ENCODE assay signal across 26 mouse cellular contexts in genomic region chr7:78483729-78484128, GRCm38 (mm10).
DNase-seq lines count a peak whose midpoint lies in the region; ATAC-seq and TF ChIP-seq lines count a peak whose summit lies in the region.
"Had no signal": no experiment of that assay in that cellular context is flagged by ENCODE, and none has a peak within 500 bp of the region (broad histone marks: within the 10 kb centered on the region; RNA-seq: fewer than 3 reads in every experiment).

No protein-coding gene starts in this region.

- no peak overlapping the region for H3K9ac ChIP-seq in hindbrain, embryonic 16.5 days (ENCODE audit: low read depth, low read length)
- H3K9ac ChIP-seq in midbrain, embryonic 16.5 days (ENCODE audit: low read depth, low read length), result no peak overlapping the region
- no peak overlapping the region for H3K9ac ChIP-seq in intestine, postnatal 0 days (ENCODE audit: low read depth, low read length)
- H3K9ac ChIP-seq: heart, embryonic 13.5 days; intestine, embryonic 15.5 days; limb, embryonic 15.5 days; liver, embryonic 13.5 days had no signal

- H3K27ac ChIP-seq in hindbrain, embryonic 16.5 days (ENCODE audit: low read depth, low read length), result no peak overlapping the region
- no peak overlapping the region for H3K27ac ChIP-seq in hindbrain, embryonic 10.5 days
- no peak overlapping the region; the same call in 1 of the 2 replicates for H3K27ac ChIP-seq in midbrain, embryonic 16.5 days (ENCODE audit: low read length)
- no peak overlapping the region for H3K27ac ChIP-seq in midbrain, embryonic 10.5 days (replicated peaks)
- H3K27ac ChIP-seq in intestine, postnatal 0 days (ENCODE audit: low read depth, low read length), result no peak overlapping the region
- H3K27ac ChIP-seq: heart, embryonic 13.5 days; intestine, embryonic 15.5 days; kidney, postnatal 0 days; limb, embryonic 10.5 days; limb, embryonic 15.5 days; liver, embryonic 13.5 days; macrophage had no signal

- TF ChIP-seq CTCF in intestine, postnatal 0 days (IDR thresholded peaks at IDR 0.05; ENCODE audit: low read depth), result no peak

- WGBS in hindbrain, embryonic 16.5 days, result 84% methylated on average over 3 of the region's 3 CpGs
- WGBS in hindbrain, embryonic 10.5 days, result 87% methylated on average over 3 of the region's 3 CpGs
- 81% methylated on average over 3 of the region's 3 CpGs for WGBS in midbrain, embryonic 16.5 days
- WGBS in midbrain, embryonic 10.5 days, result 84% methylated on average over 3 of the region's 3 CpGs
- WGBS in intestine, postnatal 0 days, result 90% methylated on average over 3 of the region's 3 CpGs

- H3K4me1 ChIP-seq in hindbrain, embryonic 16.5 days (ENCODE audit: control insufficient read depth, insufficient read depth, low read depth, low read length), result peaks cover 6% of the 10 kb centered on the region; the same call in 1 of the 2 replicates
- no peaks in the 10 kb centered on the region for H3K4me1 ChIP-seq in hindbrain, embryonic 10.5 days (replicated peaks)
- H3K4me1 ChIP-seq in midbrain, embryonic 16.5 days (ENCODE audit: control insufficient read depth, insufficient read depth, low read length), result peaks cover 11% of the 10 kb centered on the region; the same call in 1 of the 2 replicates
- no peaks in the 10 kb centered on the region for H3K4me1 ChIP-seq in midbrain, embryonic 10.5 days
- no peaks in the 10 kb centered on the region for H3K4me1 ChIP-seq in intestine, postnatal 0 days (replicated peaks; ENCODE audit: control insufficient read depth, insufficient read depth, low read length)
- H3K4me1 ChIP-seq: heart, embryonic 13.5 days; intestine, embryonic 15.5 days; limb, embryonic 10.5 days; limb, embryonic 15.5 days; liver, embryonic 13.5 days had no signal

- H3K36me3 ChIP-seq in hindbrain, embryonic 16.5 days (ENCODE audit: control insufficient read depth, insufficient read depth, low read length), result no peaks in the 10 kb centered on the region
- H3K36me3 ChIP-seq in hindbrain, embryonic 10.5 days, result no peaks in the 10 kb centered on the region
- no peaks in the 10 kb centered on the region for H3K36me3 ChIP-seq in midbrain, embryonic 16.5 days (ENCODE audit: control insufficient read depth, insufficient read depth, low read length)
- H3K36me3 ChIP-seq in midbrain, embryonic 10.5 days, result no peaks in the 10 kb centered on the region
- H3K36me3 ChIP-seq in intestine, postnatal 0 days (ENCODE audit: control insufficient read depth, insufficient read depth), result no peaks in the 10 kb centered on the region
- H3K36me3 ChIP-seq: heart, embryonic 13.5 days; intestine, embryonic 15.5 days; limb, embryonic 10.5 days; limb, embryonic 15.5 days; liver, embryonic 13.5 days had no signal

- no peaks in the 10 kb centered on the region for H3K9me3 ChIP-seq in hindbrain, embryonic 16.5 days (ENCODE audit: control insufficient read depth, low read length)
- H3K9me3 ChIP-seq in hindbrain, embryonic 10.5 days, result no peaks in the 10 kb centered on the region
- H3K9me3 ChIP-seq in midbrain, embryonic 16.5 days (replicated peaks; ENCODE audit: control insufficient read depth, low read length, poor library complexity, severe bottlenecking), result no peaks in the 10 kb centered on the region
- H3K9me3 ChIP-seq in midbrain, embryonic 10.5 days (replicated peaks), result no peaks in the 10 kb centered on the region
- H3K9me3 ChIP-seq in intestine, postnatal 0 days (ENCODE audit: control insufficient read depth), result no peaks in the 10 kb centered on the region
- H3K9me3 ChIP-seq: heart, embryonic 13.5 days; intestine, embryonic 15.5 days; limb, embryonic 10.5 days; limb, embryonic 15.5 days; liver, embryonic 13.5 days had no signal

- no peak overlapping the region for H3K4me2 ChIP-seq in hindbrain, embryonic 16.5 days (ENCODE audit: low read length)
- H3K4me2 ChIP-seq in midbrain, embryonic 16.5 days (ENCODE audit: low read length), result no peak overlapping the region
- no peak overlapping the region for H3K4me2 ChIP-seq in intestine, postnatal 0 days (replicated peaks; ENCODE audit: low read depth)
- H3K4me2 ChIP-seq: heart, embryonic 13.5 days; intestine, embryonic 15.5 days; limb, embryonic 15.5 days; liver, embryonic 13.5 days had no signal

- no peak overlapping the region for H3K4me3 ChIP-seq in hindbrain, embryonic 16.5 days (ENCODE audit: low read length)
- H3K4me3 ChIP-seq in hindbrain, embryonic 10.5 days, result no peak overlapping the region
- H3K4me3 ChIP-seq in midbrain, embryonic 16.5 days (ENCODE audit: low read depth, low read length), result no peak overlapping the region
- H3K4me3 ChIP-seq in midbrain, embryonic 10.5 days, result no peak overlapping the region
- no peak overlapping the region for H3K4me3 ChIP-seq in intestine, postnatal 0 days (ENCODE audit: low read depth, low read length)
- H3K4me3 ChIP-seq: erythroblast, embryonic 14.5 days; heart, embryonic 13.5 days; intestine, embryonic 15.5 days; limb, embryonic 10.5 days; limb, embryonic 15.5 days; liver, embryonic 13.5 days had no signal

- peak; percentile 63 for ATAC-seq in hindbrain, embryonic 16.5 days
- ATAC-seq in midbrain, embryonic 16.5 days, result peak; percentile 42; the same call in 1 of the 2 replicates
- no peak for ATAC-seq in intestine, postnatal 0 days
- ATAC-seq: activated CD4-positive, CD25-positive, alpha-beta regulatory T cell, adult 4 months; forebrain, embryonic 16.5 days; intestine, embryonic 15.5 days had no signal

- no peaks in the 10 kb centered on the region for H3K27me3 ChIP-seq in hindbrain, embryonic 16.5 days (replicated peaks; ENCODE audit: control insufficient read depth, insufficient read depth, low read length)
- no peaks in the 10 kb centered on the region for H3K27me3 ChIP-seq in hindbrain, embryonic 10.5 days (ENCODE audit: insufficient read depth, poor library complexity, severe bottlenecking)
- H3K27me3 ChIP-seq in midbrain, embryonic 16.5 days (ENCODE audit: control insufficient read depth, insufficient read depth, low read depth, low read length), result no peaks in the 10 kb centered on the region
- H3K27me3 ChIP-seq in midbrain, embryonic 10.5 days (ENCODE audit: low read depth, poor library complexity, severe bottlenecking), result no peaks in the 10 kb centered on the region
- no peaks in the 10 kb centered on the region for H3K27me3 ChIP-seq in intestine, postnatal 0 days (replicated peaks; ENCODE audit: control insufficient read depth, insufficient read depth, low read length)
- H3K27me3 ChIP-seq: CH12.LX; heart, embryonic 13.5 days; intestine, embryonic 15.5 days; limb, embryonic 15.5 days; liver, embryonic 13.5 days had no signal

- peak; percentile 53 for DNase-seq in cerebellum, adult 11-12 months
- DNase-seq in cerebellum, postnatal 4 days (ENCODE audit: low spot score in 2 of 2), result no peak
- DNase-seq in hindbrain, embryonic 10.5 days (ENCODE audit: low spot score), result no peak
- DNase-seq in midbrain, embryonic 10.5 days (ENCODE audit: low spot score), result no peak
- DNase-seq in cerebellum, postnatal 25 days, result peak; percentile 58 to 62
- DNase-seq: gastrocnemius, postnatal 10 days; layer of hippocampus, adult 9-11 months; liver, embryonic 13.5 days; lung, adult 18-20 months; lung, postnatal 10 days; right cerebral cortex, adult 18-20 months; spleen, adult 18-20 months; thymus, postnatal 14 days had no signal

Comparison
In these comparisons a context has a peak if more than half of its experiments do, and no peak if none do; other contexts are left out.
1. DNase-seq: peak in cerebellum, adult 11-12 months (single experiment) and cerebellum, postnatal 25 days (2 of 2); none in cerebellum, postnatal 4 days (0 of 2), hindbrain, embryonic 10.5 days (single experiment) and midbrain, embryonic 10.5 days (single experiment).